Mouse (Mus musculus) midbrain, postnatal 0 days (tissue): ENCODE results near the gene Sarm1. TPM values are rescaled to one million over a fixed set of nuclear protein-coding genes. Genes with fewer than 3 reads are reported as not detected.

ENCODE experiments used
- ATAC-seq: fragments of 200-750 bp; cut with Nextera tagmentation; 2 replicates; pipeline ENCODE4 v1.8.0; 2017; ENCODE audit warnings: moderate number of reproducible peaks, mild to moderate bottlenecking, moderate TSS enrichment, moderate library complexity; ENCODE audit not compliant: low FRiP score
- DNase-seq: peaks from one replicate; pipeline ENCODE4 v3.0.0-alpha.2; 2015; ENCODE audit warnings: low spot score
- H3K27ac ChIP-seq: fragments of 300-500 bp; sonication (generic); 2 replicates; pipeline ENCODE4 v1.5.1; 2014; ENCODE audit warnings: low read depth, mild to moderate bottlenecking, low read length, mixed read lengths
- H3K27me3 ChIP-seq: fragments of 300-500 bp; sonication (generic); 2 replicates; pipeline ENCODE4 v1.6.1; 2014; ENCODE audit warnings: low read length, control low read depth, mixed read lengths; ENCODE audit not compliant: insufficient read depth
- H3K36me3 ChIP-seq: fragments of 300-500 bp; sonication (generic); 2 replicates; pipeline ENCODE4 v1.6.1; 2014; ENCODE audit warnings: low read length, control low read depth, mixed read lengths; ENCODE audit not compliant: insufficient read depth
- H3K4me1 ChIP-seq: fragments of 300-500 bp; sonication (generic); 2 replicates; pipeline ENCODE4 v1.6.1; 2014; ENCODE audit warnings: mild to moderate bottlenecking, control low read depth, antibody characterized with exemption, low read length, mixed read lengths; ENCODE audit not compliant: insufficient read depth
- H3K4me2 ChIP-seq: fragments of 300-500 bp; sonication (generic); 2 replicates; pipeline ENCODE4 v1.6.1; 2014; ENCODE audit warnings: low read depth, mild to moderate bottlenecking, low read length, mixed read lengths; ENCODE audit not compliant: poor library complexity, severe bottlenecking
- H3K4me3 ChIP-seq: fragments of 300-500 bp; sonication (generic); 2 replicates; pipeline ENCODE4 v1.5.1; 2014; ENCODE audit warnings: low read depth, mild to moderate bottlenecking, low read length, moderate library complexity
- H3K9ac ChIP-seq: fragments of 300-500 bp; sonication (generic); replicated peaks from 2 replicates; pipeline ENCODE4 v1.6.1; 2014; ENCODE audit warnings: mild to moderate bottlenecking, low read length, moderate library complexity, mixed read lengths; ENCODE audit not compliant: poor library complexity, severe bottlenecking
- H3K9me3 ChIP-seq: fragments of 300-500 bp; sonication (generic); 2 replicates; pipeline ENCODE4 v1.6.1; 2016; ENCODE audit warnings: low read length, control low read depth
- CTCF ChIP-seq: IDR thresholded peaks from 2 replicates; pipeline ENCODE4 v1.5.1; 2016; ENCODE audit warnings: antibody characterized with exemption, mild to moderate bottlenecking
- WGBS: fragments of 180-500 bp; shearing (Covaris S2); extraction: QIAGEN DNeasy Blood & Tissue Kit; methylation state at CpG from one replicate; pipeline ENCODE4 v1.1.7; 2014; 5-methylcytosine and 5-hydroxymethylcytosine counted together
- polyA plus RNA-seq: library from polyadenylated mRNA; unstranded; fragments of >200 nt; fragmentation: Nextera tagmentation; extraction: Ambion mirVana; gene quantifications from 2 replicates; pipeline ENCODE4 v1.2.1, GENCODE M21; 2015
- total RNA-seq: library from RNA; depleted of rRNA; stranded (reverse); fragments of >200 nt; gene quantifications from 2 replicates; pipeline ENCODE4 v1.2.3, GENCODE M21; 2014

Sarm1 gene
- total and polyA plus RNA-seq, 2 experiments from 2014 or later, result 40.1 to 66.3 TPM

- WGBS, result 97% methylated on average over 7 of the region's 7 CpGs
- ATAC-seq, result no peak
- Histone ChIP-seq H3K4me1 (no peaks in the 10 kb centered on the region), H3K9me3 (no peaks in the 10 kb centered on the region), H3K27ac (no peak overlapping the region), H3K27me3 (no peaks in the 10 kb centered on the region), H3K36me3 (no peaks in the 10 kb centered on the region), H3K9ac (no peak overlapping the region), H3K4me2 (no peak overlapping the region), H3K4me3 (no peak overlapping the region)
- no peak for DNase-seq
- no peak for TF ChIP-seq CTCF
These were observed 60.4 kb downstream of the Sarm1 start for GRCm38 (mm10) chr11:78437182-78437581.

GRCm38 (mm10) chr11:78435776-78436349 lies 61.7 kb downstream of the Sarm1 start:
- DNase-seq (peak; percentile 23), ATAC-seq (no peak)
- no peaks in the 10 kb centered on the region for H3K36me3 ChIP-seq
- no peaks in the 10 kb centered on the region for H3K27me3 ChIP-seq
- no peaks in the 10 kb centered on the region for H3K9me3 ChIP-seq
- H3K4me2 ChIP-seq, result no peak overlapping the region
- no peaks in the 10 kb centered on the region for H3K4me1 ChIP-seq
- 11% methylated on average over 19 of the region's 19 CpGs for WGBS
- no peak overlapping the region for H3K9ac ChIP-seq
- no peak overlapping the region for H3K27ac ChIP-seq
- no peak overlapping the region for H3K4me3 ChIP-seq
- TF ChIP-seq CTCF, result peak; percentile 58

DNA sequence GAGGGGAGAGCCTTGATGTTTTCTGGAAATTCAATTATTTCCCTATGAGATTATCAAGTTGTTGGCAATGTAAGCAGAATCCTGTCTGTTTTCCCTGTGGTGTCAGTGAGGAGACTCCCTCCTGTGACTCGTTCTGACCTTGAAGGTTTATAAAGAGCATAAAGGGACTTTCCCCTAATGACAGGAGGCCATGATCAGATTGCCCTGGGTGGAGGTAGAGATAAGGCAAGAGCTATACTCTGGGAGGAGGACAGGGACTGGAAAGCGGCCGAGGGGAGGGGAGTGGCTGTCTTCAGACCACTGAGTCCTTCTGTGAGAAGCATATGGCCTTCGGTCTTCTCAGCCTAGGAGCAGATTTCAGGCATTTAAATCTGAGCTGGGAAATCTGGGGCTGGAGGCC lies 63.5 kb downstream of the Sarm1 start:
- H3K4me3 ChIP-seq, result no peak overlapping the region
- 76% methylated on average over 4 of the region's 4 CpGs for WGBS
- no peak for ATAC-seq

GRCm38 (mm10) chr11:78431176-78431575 lies 66.4 kb downstream of the Sarm1 start:
- no peak overlapping the region for H3K4me3 ChIP-seq
- H3K9me3 ChIP-seq, result no peaks in the 10 kb centered on the region
- no peak overlapping the region for H3K9ac ChIP-seq
- no peaks in the 10 kb centered on the region for H3K4me1 ChIP-seq
- no peaks in the 10 kb centered on the region for H3K36me3 ChIP-seq
- H3K27me3 ChIP-seq, result no peaks in the 10 kb centered on the region
- WGBS, result 93% methylated on average over 10 of the region's 10 CpGs
- DNase-seq (no peak), ATAC-seq (no peak)
- no peak overlapping the region for H3K4me2 ChIP-seq
- no peak for TF ChIP-seq CTCF
- H3K27ac ChIP-seq, result no peak overlapping the region

More for the DNA sequence above, 63.5 kb downstream of the Sarm1 start:
- Histone ChIP-seq H3K27ac (no peak overlapping the region), H3K9ac (no peak overlapping the region), H3K4me1 (no peaks in the 10 kb centered on the region), H3K9me3 (no peaks in the 10 kb centered on the region), H3K27me3 (no peaks in the 10 kb centered on the region), H3K4me2 (no peak overlapping the region), H3K36me3 (no peaks in the 10 kb centered on the region)
- no peak for DNase-seq
- no peak for TF ChIP-seq CTCF

DNA sequence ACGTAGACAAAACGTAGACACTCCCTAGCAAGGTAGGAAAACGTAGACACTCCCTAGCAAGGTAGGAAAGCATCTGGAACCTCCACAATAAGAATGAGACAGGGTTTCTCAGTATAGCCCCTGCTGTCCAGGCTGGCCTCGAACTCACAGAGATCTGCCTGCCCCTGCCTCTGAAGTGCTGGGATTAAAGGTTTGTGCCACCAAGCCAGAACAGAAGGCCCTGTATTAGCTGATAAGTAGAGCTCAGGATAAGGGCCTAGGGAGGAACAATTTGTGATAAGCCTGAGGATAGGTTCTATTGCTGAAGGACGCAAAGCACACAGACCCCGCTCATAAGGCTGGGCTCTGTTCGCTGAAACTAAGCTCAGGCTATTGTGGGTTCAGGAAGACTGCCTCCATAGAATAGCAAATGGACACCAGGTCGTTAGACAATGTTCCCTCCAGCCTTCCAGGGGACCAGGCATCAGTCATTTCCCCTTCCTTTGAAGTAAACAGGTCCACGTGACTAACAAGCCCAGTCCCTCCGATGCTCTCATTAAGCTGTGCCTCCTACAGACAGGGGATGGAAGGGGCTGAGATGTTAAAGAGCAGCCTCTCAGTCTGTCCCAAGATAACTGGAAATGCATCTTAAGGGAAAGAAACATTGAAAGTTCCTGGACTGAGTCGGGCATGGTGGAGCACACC lies 67.2 kb downstream of the Sarm1 start:
- Histone ChIP-seq H3K4me3 (no peak overlapping the region), H3K4me2 (no peak overlapping the region), H3K9me3 (no peaks in the 10 kb centered on the region), H3K4me1 (no peaks in the 10 kb centered on the region), H3K27ac (no peak overlapping the region), H3K9ac (no peak overlapping the region), H3K36me3 (no peaks in the 10 kb centered on the region), H3K27me3 (no peaks in the 10 kb centered on the region)
- WGBS, result 53% methylated on average over 11 of the region's 11 CpGs
- no peak for DNase-seq
- ATAC-seq, result no peak
- TF ChIP-seq CTCF, result no peak

DNA sequence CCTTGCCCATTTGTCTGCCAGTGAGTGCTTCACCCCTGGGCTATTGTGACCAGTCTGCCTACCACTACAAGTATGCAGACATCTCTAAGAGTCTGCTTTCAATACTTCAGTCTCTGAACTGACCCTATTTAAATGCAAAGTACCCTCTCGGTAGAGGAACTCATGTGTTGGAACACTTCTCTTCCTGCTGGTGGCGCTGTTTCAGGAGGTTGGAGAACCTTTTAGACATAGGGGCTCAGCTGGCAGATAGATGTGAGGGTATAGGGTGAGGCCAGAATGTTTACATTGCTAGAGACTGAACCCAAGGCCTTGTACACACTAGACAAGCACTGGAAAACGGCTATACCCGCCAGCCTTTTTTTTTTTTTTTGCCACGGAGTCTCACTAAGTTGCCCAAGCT lies 69.2 kb downstream of the Sarm1 start:
- DNase-seq, result no peak
- peak; percentile 4; the same call in 1 of the 2 replicates for TF ChIP-seq CTCF
- Histone ChIP-seq H3K4me1 (no peaks in the 10 kb centered on the region), H3K27ac (no peak overlapping the region), H3K4me2 (no peak overlapping the region), H3K36me3 (no peaks in the 10 kb centered on the region), H3K9ac (no peak overlapping the region), H3K27me3 (no peaks in the 10 kb centered on the region), H3K4me3 (no peak overlapping the region), H3K9me3 (no peaks in the 10 kb centered on the region)
- WGBS, result 68% methylated on average over 5 of the region's 5 CpGs
- no peak for ATAC-seq
